Mouse (Mus musculus): ENCODE measurements at regions not wholly inside any gene's neighbourhood (a gene's known extent, or its start where the extent isn't known, plus 50 kb on each side); places are given as distances from the start of the nearest gene placed in this dataset.

DNA sequence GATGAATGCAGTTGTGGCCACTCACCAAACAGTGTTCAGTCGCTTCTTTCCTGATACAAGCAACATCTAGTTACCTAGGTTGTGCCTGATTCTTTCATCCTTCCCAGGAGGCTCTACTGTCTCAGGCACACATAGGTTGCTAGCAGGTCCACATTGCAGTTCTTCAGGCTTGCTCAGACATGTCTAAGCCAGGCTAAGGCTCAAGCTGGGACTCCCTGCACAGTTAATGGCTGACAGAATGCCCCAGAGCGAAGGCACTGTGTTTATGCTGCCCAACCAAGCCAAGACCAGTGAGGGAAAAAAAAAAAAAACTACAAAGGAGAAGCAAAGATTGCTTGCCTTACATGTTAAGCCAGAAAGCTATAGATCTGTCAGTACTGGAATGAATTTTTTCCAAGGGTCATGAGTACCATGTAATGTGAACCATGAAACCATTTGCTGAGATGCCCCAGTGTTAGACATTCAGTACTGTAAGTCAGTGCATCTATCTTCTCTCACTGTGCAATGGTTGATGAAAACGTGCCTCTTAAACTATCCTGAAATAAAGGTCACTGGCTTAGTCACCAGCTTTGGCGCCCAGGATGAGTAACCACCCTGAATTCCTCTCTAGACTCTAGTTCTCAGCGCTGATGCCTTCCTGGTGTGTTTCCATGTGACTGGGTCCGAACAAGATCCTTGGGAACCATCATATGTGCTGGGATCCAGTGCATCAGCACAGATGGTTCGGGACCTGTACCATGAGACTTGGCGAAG, 152.8 kb upstream of the Zfp703 start:
- Histone ChIP-seq H3K4me1 (ENCODE audit: control insufficient read depth, insufficient read depth, low read length) (no peaks in the 10 kb centered on the region), H3K27ac (ENCODE audit: insufficient read depth, low read depth, low read length) (no peak overlapping the region), H3K4me3 (ENCODE audit: insufficient read depth, low read length) (no peak overlapping the region)
- no peak for TF ChIP-seq POLR2A (IDR thresholded peaks at IDR 0.05; ENCODE audit: borderline replicate concordance, low read depth, low read length)
- TF ChIP-seq CTCF (IDR thresholded peaks at IDR 0.05; ENCODE audit: low read depth, low read length), result no peak

DNA sequence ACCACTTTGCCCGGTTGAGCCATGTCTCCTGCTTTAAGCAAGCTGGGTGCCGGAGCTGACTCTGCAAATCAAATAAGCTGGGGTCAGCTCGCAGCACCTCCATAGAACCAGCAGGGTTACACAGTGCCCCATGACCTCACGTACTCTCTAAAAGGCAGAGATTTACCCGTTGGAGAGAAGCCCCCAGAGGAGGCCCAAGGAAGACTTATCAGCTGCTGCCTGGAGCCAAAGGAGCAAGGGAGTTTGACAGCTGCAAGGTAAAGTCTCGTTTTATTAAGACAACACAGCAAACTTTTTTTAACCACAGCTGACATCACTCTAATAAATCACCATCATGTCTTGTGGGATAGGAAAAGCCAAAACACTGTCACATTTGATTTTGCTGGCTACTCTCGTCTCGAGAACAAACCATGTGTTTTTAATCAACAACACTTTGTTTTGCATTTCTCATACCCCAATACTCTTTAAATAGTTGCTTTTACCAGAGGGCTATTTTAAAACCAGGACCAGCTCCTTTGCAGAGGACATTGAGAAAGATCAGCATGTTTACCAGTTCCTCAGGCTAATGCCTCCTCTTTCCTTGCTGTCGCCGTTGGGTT, 148.7 kb upstream of the Zfp703 start:
- Histone ChIP-seq H3K27ac (ENCODE audit: insufficient read depth, low read depth, low read length) (no peak overlapping the region), H3K4me3 (ENCODE audit: insufficient read depth, low read length) (no peak overlapping the region), H3K4me1 (ENCODE audit: control insufficient read depth, insufficient read depth, low read length) (peaks cover 11% of the 10 kb centered on the region)
- TF ChIP-seq CTCF (IDR thresholded peaks at IDR 0.05; ENCODE audit: low read depth, low read length) (no peak), POLR2A (IDR thresholded peaks at IDR 0.05; ENCODE audit: borderline replicate concordance, low read depth, low read length) (no peak)

DNA sequence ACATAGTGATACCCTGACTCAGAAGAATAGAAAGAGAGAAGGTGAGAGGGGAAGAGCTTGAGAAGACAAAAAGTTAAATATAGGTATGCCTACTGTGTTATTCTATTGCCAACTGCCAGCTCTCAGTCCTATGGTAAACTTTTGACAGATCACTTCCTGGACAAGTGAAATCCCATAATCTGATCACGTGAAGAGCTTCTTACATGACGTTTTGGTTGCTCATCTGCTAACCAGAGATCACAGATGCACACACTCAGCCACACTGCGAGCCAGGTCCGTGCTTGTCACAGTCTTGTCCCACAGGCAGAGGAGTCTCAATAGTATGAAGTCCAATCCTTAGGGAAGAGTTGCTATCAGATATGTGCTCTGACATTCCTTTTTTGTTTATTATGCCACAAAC, 147.8 kb upstream of the Zfp703 start:
- H3K27ac ChIP-seq (ENCODE audit: insufficient read depth, low read depth, low read length), result no peak overlapping the region
- no peak overlapping the region for H3K4me3 ChIP-seq (ENCODE audit: insufficient read depth, low read length)
- TF ChIP-seq POLR2A (IDR thresholded peaks at IDR 0.05; ENCODE audit: borderline replicate concordance, low read depth, low read length) (no peak), CTCF (IDR thresholded peaks at IDR 0.05; ENCODE audit: low read depth, low read length) (no peak)
- H3K4me1 ChIP-seq (ENCODE audit: control insufficient read depth, insufficient read depth, low read length), result peaks cover 12% of the 10 kb centered on the region

DNA sequence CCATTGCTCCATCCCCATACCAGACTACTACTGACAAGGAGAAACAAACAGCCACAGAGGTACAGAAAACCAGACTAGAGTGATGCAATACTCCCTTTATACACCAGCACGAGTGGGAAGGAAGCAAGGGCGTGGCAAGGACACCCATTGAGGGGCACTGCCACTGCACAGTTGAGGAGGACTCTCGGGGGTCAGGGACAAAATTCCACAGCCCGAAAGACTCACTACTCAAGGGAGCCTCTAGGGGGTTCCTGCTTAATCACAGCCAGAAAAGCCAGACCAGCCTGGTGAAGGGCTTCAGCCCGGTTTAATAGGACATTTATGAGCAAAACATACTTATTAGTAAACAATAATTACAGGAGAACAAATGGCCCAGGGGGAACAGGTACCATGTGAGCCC, 146.0 kb upstream of the Zfp703 start:
- H3K4me3 ChIP-seq (ENCODE audit: insufficient read depth, low read length), result no peak overlapping the region
- no peak for TF ChIP-seq POLR2A (IDR thresholded peaks at IDR 0.05; ENCODE audit: borderline replicate concordance, low read depth, low read length)
- no peak for TF ChIP-seq CTCF (IDR thresholded peaks at IDR 0.05; ENCODE audit: low read depth, low read length)
- H3K4me1 ChIP-seq (ENCODE audit: control insufficient read depth, insufficient read depth, low read length), result peaks cover 20% of the 10 kb centered on the region
- H3K27ac ChIP-seq (ENCODE audit: insufficient read depth, low read depth, low read length), result no peak overlapping the region

DNA sequence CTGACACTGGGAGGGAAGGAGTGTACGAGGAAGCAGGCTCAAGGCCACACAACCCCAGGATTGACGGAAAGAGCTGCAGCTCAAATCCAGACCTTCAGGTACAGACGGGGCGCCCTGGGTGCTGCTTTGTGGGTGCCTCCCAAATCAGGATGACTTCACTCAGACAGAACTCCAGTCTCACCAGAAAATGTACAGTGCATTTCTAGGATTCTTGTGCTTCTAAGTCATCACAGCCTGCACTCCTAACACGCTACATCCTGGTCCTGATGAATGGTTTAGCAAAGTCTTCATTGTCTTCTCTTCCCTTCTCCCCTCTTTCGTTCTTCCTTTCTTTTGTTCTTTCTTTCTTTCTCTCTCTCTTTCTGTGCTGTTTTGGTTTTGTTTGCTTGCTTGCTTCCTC, 145.3 kb upstream of the Zfp703 start:
- H3K4me3 ChIP-seq (ENCODE audit: insufficient read depth, low read length), result no peak overlapping the region
- no peak overlapping the region for H3K27ac ChIP-seq (ENCODE audit: insufficient read depth, low read depth, low read length)
- H3K4me1 ChIP-seq (ENCODE audit: control insufficient read depth, insufficient read depth, low read length), result peaks cover 23% of the 10 kb centered on the region
- TF ChIP-seq CTCF (IDR thresholded peaks at IDR 0.05; ENCODE audit: low read depth, low read length), result no peak
- TF ChIP-seq POLR2A (IDR thresholded peaks at IDR 0.05; ENCODE audit: borderline replicate concordance, low read depth, low read length), result no peak

DNA sequence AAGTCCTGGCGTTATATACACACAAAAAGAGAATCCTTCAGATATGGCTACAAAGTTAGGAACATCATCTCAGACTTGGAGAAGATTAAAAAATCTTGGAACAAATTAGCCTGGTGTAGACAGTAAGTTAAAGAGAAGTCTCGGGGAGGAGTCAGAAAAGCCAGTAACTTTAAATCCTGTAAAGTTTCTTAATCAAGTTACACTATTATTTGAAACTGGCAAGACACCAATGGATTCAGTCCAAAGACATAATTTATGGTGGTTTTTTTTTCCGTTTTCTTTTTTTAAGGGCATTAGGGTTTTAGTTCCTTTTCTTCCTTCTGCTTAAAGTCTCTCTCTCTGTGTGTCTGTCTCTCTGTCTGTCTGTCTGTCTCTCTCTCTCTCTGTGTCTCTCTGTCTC, 144.6 kb upstream of the Zfp703 start:
- Histone ChIP-seq H3K4me3 (ENCODE audit: insufficient read depth, low read length) (no peak overlapping the region), H3K27ac (ENCODE audit: insufficient read depth, low read depth, low read length) (no peak overlapping the region), H3K4me1 (ENCODE audit: control insufficient read depth, insufficient read depth, low read length) (peaks cover 23% of the 10 kb centered on the region)
- TF ChIP-seq CTCF (IDR thresholded peaks at IDR 0.05; ENCODE audit: low read depth, low read length), result no peak

DNA sequence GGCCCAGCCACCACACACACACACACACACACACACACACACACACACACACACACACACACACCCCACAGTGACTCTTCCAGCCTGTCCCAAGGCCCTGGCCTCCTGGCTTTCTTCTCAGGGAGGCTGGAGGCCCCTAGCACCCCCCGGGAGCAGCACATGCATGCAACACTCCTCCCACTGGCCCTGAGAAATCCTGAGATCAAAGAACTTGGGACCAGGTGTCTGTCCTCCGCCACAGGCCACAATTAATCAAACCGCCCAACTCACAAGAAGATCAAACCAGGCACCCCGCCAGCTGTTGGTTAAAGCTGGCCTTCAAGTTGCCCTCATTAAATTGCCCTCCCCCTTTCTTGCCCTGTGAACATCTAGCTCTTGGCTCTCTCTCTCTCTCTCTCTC, 143.8 kb upstream of the Zfp703 start:
- H3K4me1 ChIP-seq (ENCODE audit: control insufficient read depth, insufficient read depth, low read length), result peaks cover 23% of the 10 kb centered on the region
- H3K4me3 ChIP-seq (ENCODE audit: insufficient read depth, low read length), result no peak overlapping the region
- H3K27ac ChIP-seq (ENCODE audit: insufficient read depth, low read depth, low read length), result no peak overlapping the region
- TF ChIP-seq CTCF (IDR thresholded peaks at IDR 0.05; ENCODE audit: low read depth, low read length) (no peak), POLR2A (IDR thresholded peaks at IDR 0.05; ENCODE audit: borderline replicate concordance, low read depth, low read length) (no peak)

DNA sequence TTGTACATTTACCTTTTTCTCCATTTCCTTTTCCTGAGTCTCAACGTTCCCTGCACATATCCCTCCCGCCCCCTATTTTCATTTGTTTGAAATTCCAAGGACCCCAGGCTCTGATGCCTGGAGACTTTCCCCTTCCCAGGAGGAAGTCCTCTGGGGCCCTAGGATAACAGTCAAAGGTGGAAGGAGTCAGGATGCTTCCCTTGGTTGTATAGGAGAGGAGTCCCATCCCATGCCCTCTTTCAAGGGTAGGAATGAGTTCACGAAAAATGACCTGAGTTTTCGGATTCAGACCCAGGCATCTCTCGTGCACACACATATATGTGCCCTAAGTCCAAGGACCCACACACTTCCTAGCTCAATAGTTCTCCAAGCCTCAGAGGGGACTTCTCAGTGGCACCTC, 143.3 kb upstream of the Zfp703 start:
- TF ChIP-seq POLR2A (IDR thresholded peaks at IDR 0.05; ENCODE audit: borderline replicate concordance, low read depth, low read length), result no peak
- no peak for TF ChIP-seq CTCF (IDR thresholded peaks at IDR 0.05; ENCODE audit: low read depth, low read length)
- no peak overlapping the region for H3K4me3 ChIP-seq (ENCODE audit: insufficient read depth, low read length)
- no peak overlapping the region for H3K27ac ChIP-seq (ENCODE audit: insufficient read depth, low read depth, low read length)
- peaks cover 23% of the 10 kb centered on the region for H3K4me1 ChIP-seq (ENCODE audit: control insufficient read depth, insufficient read depth, low read length)

DNA sequence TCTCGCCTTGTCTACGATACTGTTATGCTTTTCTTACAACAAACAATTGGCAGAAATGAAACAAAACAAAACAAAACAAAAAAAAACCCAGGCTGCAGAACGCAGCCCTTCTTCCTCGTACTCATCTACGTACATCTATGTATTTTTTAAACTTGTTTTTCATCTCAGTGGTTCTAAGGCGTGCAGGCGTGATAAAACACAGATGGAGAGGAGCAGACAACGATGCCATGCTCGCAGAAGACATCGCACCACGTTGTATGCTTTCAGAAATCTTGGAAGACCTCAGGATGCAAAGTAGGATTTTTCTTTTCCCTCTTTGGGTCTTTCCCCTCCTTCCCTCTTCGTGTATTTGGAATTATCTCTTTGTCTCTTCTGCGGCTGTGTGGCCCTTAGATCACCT, 142.5 kb upstream of the Zfp703 start:
- no peak overlapping the region for H3K4me3 ChIP-seq (ENCODE audit: insufficient read depth, low read length)
- no peak overlapping the region for H3K27ac ChIP-seq (ENCODE audit: insufficient read depth, low read depth, low read length)
- H3K4me1 ChIP-seq (ENCODE audit: control insufficient read depth, insufficient read depth, low read length), result peaks cover 23% of the 10 kb centered on the region
- TF ChIP-seq CTCF (IDR thresholded peaks at IDR 0.05; ENCODE audit: low read depth, low read length), result no peak
- TF ChIP-seq POLR2A (IDR thresholded peaks at IDR 0.05; ENCODE audit: borderline replicate concordance, low read depth, low read length), result no peak

DNA sequence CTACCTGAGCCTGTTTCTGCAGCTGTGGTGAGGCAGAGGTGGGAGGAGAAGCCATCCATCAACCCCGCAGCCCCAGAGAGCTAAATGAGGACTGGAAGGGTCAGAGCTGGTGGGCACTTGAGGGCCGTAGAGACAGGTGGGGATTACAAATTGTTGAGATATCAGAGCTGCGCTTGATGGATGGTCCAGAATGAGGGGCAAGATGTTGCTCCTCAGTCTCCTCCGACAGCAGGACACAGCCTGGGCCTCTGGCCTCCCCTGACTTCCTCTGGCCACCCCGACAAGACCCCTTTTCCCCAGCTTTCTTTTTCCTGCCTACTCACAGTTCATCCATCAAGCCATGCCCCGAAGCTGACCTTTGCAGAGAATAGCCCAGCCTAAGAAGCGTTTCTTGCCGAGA, 142.0 kb upstream of the Zfp703 start:
- TF ChIP-seq POLR2A (IDR thresholded peaks at IDR 0.05; ENCODE audit: borderline replicate concordance, low read depth, low read length) (no peak), CTCF (IDR thresholded peaks at IDR 0.05; ENCODE audit: low read depth, low read length) (no peak)
- Histone ChIP-seq H3K4me1 (ENCODE audit: control insufficient read depth, insufficient read depth, low read length) (peaks cover 23% of the 10 kb centered on the region), H3K4me3 (ENCODE audit: insufficient read depth, low read length) (no peak overlapping the region), H3K27ac (ENCODE audit: insufficient read depth, low read depth, low read length) (no peak overlapping the region)
